Mouse (Mus musculus) 416B (cell line): Measurements from ENCODE around the gene Hoxd3.

Source experiments
- DNase-seq: peaks from one replicate; pipeline ENCODE4 v3.0.0; 2011; ENCODE audit warnings: low read depth

Gene Hoxd3

GRCm38 (mm10) chr2:74711721-74712621, at the start of gene Hoxd3, which contains the start of gene Hoxd4:
Gene Hoxd3, plus strand, starts transcription at chr2:74711927.
Gene Hoxd4, plus strand, starts transcription at chr2:74711929.
- DNase-seq: no peak

GRCm38 (mm10) chr2:74663291-74663925, 48.3 kb upstream of the Hoxd3 start:
- peak; percentile 76 for DNase-seq

GRCm38 (mm10) chr2:74666411-74666810, 45.3 kb upstream of the Hoxd3 start:
- no peak for DNase-seq

GRCm38 (mm10) chr2:74667191-74667841, 44.4 kb upstream of the Hoxd3 start:
- no peak for DNase-seq

GRCm38 (mm10) chr2:74667842-74668357, 43.8 kb upstream of the Hoxd3 start, which contains the start of gene Hoxd13:
Gene Hoxd13, plus strand, starts transcription at chr2:74668310.
- DNase-seq: no peak

GRCm38 (mm10) chr2:74668370-74669229, 43.1 kb upstream of the Hoxd3 start:
- DNase-seq: no peak

- DNase-seq: no peak
Observed at GRCm38 (mm10) chr2:74669230-74669578, 42.5 kb upstream of the Hoxd3 start.

- no peak for DNase-seq
Observed at GRCm38 (mm10) chr2:74669650-74670235, 42.0 kb upstream of the Hoxd3 start.

GRCm38 (mm10) chr2:74670632-74671188, 41.0 kb upstream of the Hoxd3 start:
- no peak for DNase-seq

GRCm38 (mm10) chr2:74671847-74672246, 39.9 kb upstream of the Hoxd3 start:
- peak; percentile 73 for DNase-seq

GRCm38 (mm10) chr2:74672481-74673362, 39.0 kb upstream of the Hoxd3 start:
- peak; percentile 83 for DNase-seq

- no peak for DNase-seq
Observed at GRCm38 (mm10) chr2:74673835-74674425, 37.8 kb upstream of the Hoxd3 start.

- no peak for DNase-seq
Observed at GRCm38 (mm10) chr2:74674881-74675665, 36.7 kb upstream of the Hoxd3 start, which contains the start of gene Hoxd12. Gene Hoxd12, plus strand, starts transcription at chr2:74675013.

GRCm38 (mm10) chr2:74675666-74676282, 36.0 kb upstream of the Hoxd3 start:
- no peak for DNase-seq

GRCm38 (mm10) chr2:74676376-74677052, 35.2 kb upstream of the Hoxd3 start:
- no peak for DNase-seq

- no peak for DNase-seq
Observed at GRCm38 (mm10) chr2:74677106-74677505, 34.6 kb upstream of the Hoxd3 start.

- DNase-seq: no peak
Observed at GRCm38 (mm10) chr2:74678891-74679595, 32.7 kb upstream of the Hoxd3 start, which contains the start of gene Hoxd11. Gene Hoxd11, plus strand, starts transcription at chr2:74679557.
